Mouse (Mus musculus) ES-E14 (cell line): ENCODE data around the gene 1700030K09Rik.

Experiments used
- CHD2 ChIP-seq: IDR thresholded peaks from 2 replicates; pipeline ENCODE4 v1.6.1; 2014; ENCODE audit warnings: mild to moderate bottlenecking, low read depth, low read length, inconsistent platforms
- HCFC1 ChIP-seq: IDR thresholded peaks from 2 replicates; pipeline ENCODE4 v1.6.1; 2012; ENCODE audit warnings: low read length, inconsistent platforms, borderline replicate concordance; ENCODE audit not compliant: insufficient read depth
- MAFK ChIP-seq: IDR thresholded peaks from 2 replicates; pipeline ENCODE4 v1.6.1; 2014; ENCODE audit warnings: mild to moderate bottlenecking, low read depth, low read length, inconsistent platforms; ENCODE audit not compliant: insufficient read depth
- ZC3H11A ChIP-seq: IDR thresholded peaks from 2 replicates; pipeline ENCODE4 v1.6.1; 2012; ENCODE audit warnings: low read depth, mild to moderate bottlenecking, inconsistent platforms, low read length, borderline replicate concordance
- ZNF384 ChIP-seq: IDR thresholded peaks from 2 replicates; pipeline ENCODE4 v1.6.1; 2012; ENCODE audit warnings: low read depth, low read length, inconsistent platforms

- TF ChIP-seq CHD2: no peak
- TF ChIP-seq MAFK: no peak
- TF ChIP-seq HCFC1: peak; percentile 72
- no peak for TF ChIP-seq ZNF384
- TF ChIP-seq ZC3H11A: no peak
Observed at GRCm38 (mm10) chr8:72421362-72422335, 22.0 kb upstream of the 1700030K09Rik start, which contains the start of gene Eps15l1.
